Mouse (Mus musculus): Measurements from ENCODE around the gene Oaz3.

The Oaz3 gene

DNA sequence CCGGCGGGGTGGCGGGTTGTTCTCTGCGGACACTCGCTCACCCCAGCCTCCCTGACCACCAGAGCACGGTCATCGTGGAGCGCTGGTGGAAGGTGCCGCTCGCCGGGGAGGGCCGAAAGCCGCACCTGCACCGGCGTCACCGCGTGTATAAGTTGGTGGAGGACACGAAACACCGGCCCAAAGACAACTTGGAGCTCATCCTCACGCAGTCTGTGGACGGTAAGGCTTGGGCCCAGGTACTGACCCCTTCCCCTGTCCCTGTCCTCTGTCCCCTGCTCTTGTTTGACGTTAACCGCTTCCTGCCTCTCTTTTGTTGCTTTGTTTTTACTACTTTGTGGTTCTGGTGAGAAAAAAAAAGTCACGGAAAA lies at the start of gene Oaz3:
TSS of gene Oaz3 (minus strand) at position 319 of the 368 bp plus-strand sequence.
- DNase-seq (ENCODE audit: low read depth in 2 of 2, low spot score in 2 of 2) = no peak

DNA sequence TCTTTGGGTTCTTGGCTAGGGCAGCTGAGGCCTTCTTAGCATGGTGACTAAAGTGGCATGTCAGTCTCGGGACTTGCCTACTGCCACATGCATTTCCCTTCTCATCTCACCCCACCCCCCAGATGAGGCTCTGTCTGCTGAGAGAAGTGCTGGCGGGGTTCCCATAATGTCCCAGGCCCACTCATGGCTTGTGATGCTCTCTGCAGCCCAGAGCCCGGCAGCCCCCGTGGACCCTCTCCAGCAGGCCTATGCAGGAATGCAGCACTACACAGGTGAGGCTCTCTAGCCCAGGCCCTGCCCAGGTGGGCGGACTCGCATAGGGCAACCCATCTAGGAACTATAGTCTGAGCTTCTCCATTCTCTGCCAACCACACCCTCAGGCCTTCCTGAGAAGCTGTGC lies 43.9 kb upstream of the Oaz3 start:
- no peak for DNase-seq (ENCODE audit: low read depth in 2 of 2, low spot score in 2 of 2)

DNA sequence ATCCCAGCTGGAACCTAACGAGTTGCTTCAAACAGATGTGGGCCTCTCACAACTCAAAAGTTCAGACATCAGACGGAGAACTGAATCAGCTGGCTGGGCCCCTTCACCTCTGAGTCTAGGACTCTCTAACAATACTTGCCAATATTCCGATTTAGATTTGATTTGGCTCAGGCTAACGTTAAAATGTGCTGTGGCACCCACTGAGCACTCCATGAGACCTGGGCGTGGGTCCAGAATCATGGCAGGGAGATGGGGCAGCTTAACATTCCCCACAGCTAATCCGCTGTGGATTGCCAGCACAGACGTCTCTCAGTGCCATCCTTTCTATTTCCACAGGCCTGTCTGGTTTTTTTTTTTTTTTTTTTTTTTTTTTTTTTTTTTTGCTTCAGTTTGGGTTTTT lies 42.2 kb upstream of the Oaz3 start:
- no peak for DNase-seq (ENCODE audit: low read depth in 2 of 2, low spot score in 2 of 2)

- no peak for DNase-seq (ENCODE audit: low read depth in 2 of 2, low spot score in 2 of 2)
Observed at GRCm38 (mm10) chr3:94483790-94484439, 40.2 kb upstream of the Oaz3 start.

DNA sequence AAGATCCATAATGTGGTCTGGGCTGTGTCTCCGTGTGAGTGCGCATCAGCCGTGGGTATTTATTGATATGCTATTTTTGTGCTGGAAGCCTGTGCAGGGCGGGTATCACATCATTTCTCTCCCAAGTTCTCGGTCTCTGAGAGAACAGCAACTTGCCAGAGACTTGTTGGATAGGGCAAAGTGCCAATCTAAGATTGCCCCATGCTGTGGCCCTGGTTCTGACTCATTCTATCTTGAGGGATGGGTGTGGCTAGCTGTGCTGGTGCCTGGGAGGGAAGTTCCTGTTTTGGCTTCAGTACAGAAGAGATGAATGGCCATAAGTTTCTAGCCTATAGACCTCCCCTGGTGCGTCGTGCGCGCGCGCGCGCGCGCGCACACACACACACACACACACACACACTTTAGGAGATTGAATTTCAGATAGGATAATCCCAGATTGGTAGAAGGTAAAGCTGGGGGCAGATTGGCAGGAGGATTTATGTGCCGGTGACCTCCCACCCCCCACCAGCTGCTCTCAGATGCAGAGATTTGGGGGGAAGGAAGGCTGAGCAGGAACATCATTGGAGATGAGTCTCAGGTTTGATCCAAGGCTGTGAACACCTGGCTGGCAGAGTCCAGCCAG lies 39.2 kb upstream of the Oaz3 start:
- no peak for DNase-seq (ENCODE audit: low read depth in 2 of 2, low spot score in 2 of 2)

GRCm38 (mm10) chr3:94481429-94481828 lies 37.7 kb upstream of the Oaz3 start:
- DNase-seq (ENCODE audit: low read depth in 2 of 2, low spot score in 2 of 2) = no peak

DNA sequence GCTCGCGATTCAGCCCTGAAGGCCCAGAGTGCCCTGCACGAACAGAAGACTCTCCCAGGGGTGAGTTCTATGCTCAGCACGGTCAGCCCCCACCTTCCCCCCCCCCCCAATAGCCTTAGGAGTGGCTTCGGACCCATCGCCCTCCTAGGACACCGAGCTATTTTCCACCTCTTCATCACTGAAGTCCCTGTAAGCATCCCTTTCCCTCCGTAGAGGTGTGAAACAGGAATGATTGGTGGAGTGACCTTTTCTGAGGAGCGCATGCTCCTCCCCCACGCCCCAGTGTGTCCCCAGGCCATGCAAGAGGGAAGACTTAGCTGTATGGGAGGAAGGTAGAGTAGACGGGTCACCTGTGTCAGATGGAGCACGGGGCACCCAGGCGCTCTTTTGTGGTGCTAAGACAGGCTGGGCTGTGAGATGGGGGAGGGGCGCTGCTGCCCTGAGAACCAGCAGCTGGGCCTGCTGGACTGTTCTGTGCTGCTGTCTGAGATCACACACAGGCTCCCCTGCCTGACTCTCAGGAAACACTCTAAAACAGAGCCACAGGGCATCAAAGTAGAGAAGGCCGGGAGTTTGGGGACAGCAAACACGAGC lies 36.7 kb upstream of the Oaz3 start, which contains the start of gene Riiad1:
TSS of gene Riiad1 (minus strand) at position 51 of the 594 bp plus-strand sequence.
- DNase-seq (ENCODE audit: low read depth in 2 of 2, low spot score in 2 of 2) = no peak

GRCm38 (mm10) chr3:94479564-94479963 lies 35.8 kb upstream of the Oaz3 start:
- DNase-seq (ENCODE audit: low read depth in 2 of 2, low spot score in 2 of 2) = no peak

GRCm38 (mm10) chr3:94478591-94479169 lies 35.0 kb upstream of the Oaz3 start:
- DNase-seq (ENCODE audit: low read depth in 2 of 2, low spot score in 2 of 2) = no peak

- no peak for DNase-seq (ENCODE audit: low read depth in 2 of 2, low spot score in 2 of 2)
Observed at GRCm38 (mm10) chr3:94477981-94478422, 34.3 kb upstream of the Oaz3 start, which contains the start of gene Celf3. TSS of gene Celf3 (plus strand) at chr3:94478295.

- DNase-seq (ENCODE audit: low read depth in 2 of 2, low spot score in 2 of 2) = no peak
Observed at GRCm38 (mm10) chr3:94477444-94477843, 33.7 kb upstream of the Oaz3 start.

GRCm38 (mm10) chr3:94476301-94477035 lies 32.8 kb upstream of the Oaz3 start:
- DNase-seq (ENCODE audit: low read depth in 2 of 2, low spot score in 2 of 2) = no peak

- no peak for DNase-seq (ENCODE audit: low read depth in 2 of 2, low spot score in 2 of 2)
Observed at GRCm38 (mm10) chr3:94473567-94474232, 30.0 kb upstream of the Oaz3 start.

GRCm38 (mm10) chr3:94473115-94473505 lies 29.4 kb upstream of the Oaz3 start:
- no peak for DNase-seq (ENCODE audit: low read depth in 2 of 2, low spot score in 2 of 2)

GRCm38 (mm10) chr3:94472447-94473114 lies 28.9 kb upstream of the Oaz3 start:
- DNase-seq (ENCODE audit: low read depth in 2 of 2, low spot score in 2 of 2) = no peak

- no peak for DNase-seq (ENCODE audit: low read depth in 2 of 2, low spot score in 2 of 2)
Observed at GRCm38 (mm10) chr3:94468931-94469330, 25.2 kb upstream of the Oaz3 start.

DNA sequence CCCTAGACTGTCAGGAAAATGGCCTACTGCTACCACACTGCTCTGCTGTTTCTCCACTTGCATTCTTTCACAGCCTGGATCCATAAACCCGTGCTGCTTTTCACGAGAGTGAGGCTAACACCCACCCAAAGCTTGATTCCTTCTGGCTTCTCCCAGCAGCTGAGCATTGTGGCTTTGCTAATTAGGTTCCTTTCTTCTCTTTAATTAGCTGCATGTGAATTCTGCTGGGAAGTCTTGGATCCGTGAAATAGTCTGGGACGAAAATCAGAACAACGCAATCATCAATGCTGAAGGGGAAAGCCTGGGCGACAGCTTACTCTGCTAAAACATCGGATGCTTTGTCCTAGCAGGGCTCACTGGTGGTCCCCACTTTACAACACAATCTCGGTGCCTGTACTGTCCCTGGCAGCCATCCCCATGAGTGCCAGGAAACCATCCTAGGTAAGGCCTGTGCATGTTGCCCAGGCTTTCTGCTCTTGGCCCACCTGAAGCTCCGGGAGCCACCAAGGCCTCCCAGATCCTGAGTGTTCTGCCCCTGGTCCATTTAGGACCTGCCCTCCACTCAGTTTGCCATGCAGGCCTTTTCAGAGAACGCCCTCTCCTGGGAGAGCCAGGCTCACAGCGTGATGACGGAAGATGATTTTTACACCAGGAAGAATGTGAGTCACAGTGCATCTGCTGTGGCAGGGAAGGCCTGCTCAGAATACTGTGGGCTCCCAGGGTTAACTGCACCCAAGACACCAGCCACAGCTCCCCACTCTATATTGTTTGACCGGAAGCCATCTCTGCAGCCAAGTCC lies 22.1 kb upstream of the Oaz3 start:
- no peak for DNase-seq (ENCODE audit: low read depth in 2 of 2, low spot score in 2 of 2)

DNA sequence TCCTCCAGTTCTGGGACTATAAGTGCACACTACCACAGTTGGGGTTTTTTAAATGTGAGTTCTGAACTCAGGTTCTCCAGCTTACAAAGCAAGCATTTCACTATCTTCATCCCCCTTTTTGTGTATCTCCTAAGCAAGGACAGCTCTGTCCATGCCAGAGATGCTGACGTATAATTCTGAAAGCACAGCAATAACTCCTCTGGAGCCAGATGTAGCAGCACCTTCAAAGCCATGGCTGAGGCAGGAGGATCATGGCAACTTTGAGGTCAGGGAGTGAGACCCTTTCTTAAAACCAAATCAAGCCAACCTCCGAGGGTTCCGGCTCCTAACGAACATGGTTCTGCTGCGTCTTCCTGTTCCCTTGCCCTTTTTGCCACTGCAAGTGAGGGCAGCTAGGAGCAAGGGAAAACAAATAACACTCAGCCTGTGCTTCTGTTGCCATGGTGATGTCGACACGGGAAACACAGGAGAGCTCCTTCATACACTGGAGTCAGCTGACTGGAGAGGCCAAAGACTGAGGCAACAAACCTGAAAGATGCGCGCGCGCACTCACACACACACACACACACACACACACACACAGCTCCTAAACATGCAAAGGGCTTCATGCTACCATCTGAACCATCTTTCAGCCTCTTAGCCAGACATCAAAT lies 20.3 kb upstream of the Oaz3 start:
- DNase-seq (ENCODE audit: low read depth in 2 of 2, low spot score in 2 of 2) = no peak

- no peak for DNase-seq (ENCODE audit: low read depth in 2 of 2, low spot score in 2 of 2)
Observed at GRCm38 (mm10) chr3:94459834-94460233, 16.1 kb upstream of the Oaz3 start.

Measured in CD8-positive naive resting alpha-beta T cell, adult 2 months (primary cell).